Mouse (Mus musculus): Measurements from ENCODE around the gene Adgrg5. TPM values are rescaled to one million over a fixed set of nuclear protein-coding genes. Genes with fewer than 3 reads are reported as not detected.

The Adgrg5 gene
- polyA plus RNA-seq, 1 experiment, result not detected

DNA sequence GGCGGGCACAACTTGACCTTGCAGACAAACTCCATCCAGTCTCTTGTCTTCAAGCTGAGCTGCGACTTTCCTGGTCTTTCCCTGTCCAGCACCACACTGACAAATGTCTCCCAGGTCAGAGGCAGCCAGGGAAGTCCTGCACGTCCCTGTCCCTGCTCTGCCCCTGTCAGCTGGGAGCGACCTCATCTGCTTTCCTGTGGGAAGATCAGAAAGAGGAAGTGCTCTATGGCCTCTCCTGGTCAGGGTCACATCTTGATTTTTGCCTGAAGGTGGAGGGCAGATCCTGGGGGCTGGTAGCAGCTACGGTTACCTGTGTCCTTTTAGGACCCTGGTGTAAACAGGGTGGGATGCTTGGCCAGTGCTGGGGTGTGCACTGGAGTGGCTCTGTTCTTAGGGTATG lies 10.4 kb downstream of the Adgrg5 start:
- Histone ChIP-seq H3K36me3 (ENCODE audit: control insufficient read depth) (no peaks in the 10 kb centered on the region), H3K4me3 (replicated peaks) (no peak overlapping the region), H3K27me3 (ENCODE audit: control insufficient read depth) (peaks cover 3% of the 10 kb centered on the region; the same call in 1 of the 2 replicates), H3K4me1 (ENCODE audit: control insufficient read depth) (no peaks in the 10 kb centered on the region), H3K9me3 (ENCODE audit: control insufficient read depth, low read length) (no peaks in the 10 kb centered on the region)
- TF ChIP-seq GATA1 (IDR thresholded peaks at IDR 0.05; ENCODE audit: low read length) (no peak), TAL1 (IDR thresholded peaks at IDR 0.05; ENCODE audit: low read length) (no peak)

DNA sequence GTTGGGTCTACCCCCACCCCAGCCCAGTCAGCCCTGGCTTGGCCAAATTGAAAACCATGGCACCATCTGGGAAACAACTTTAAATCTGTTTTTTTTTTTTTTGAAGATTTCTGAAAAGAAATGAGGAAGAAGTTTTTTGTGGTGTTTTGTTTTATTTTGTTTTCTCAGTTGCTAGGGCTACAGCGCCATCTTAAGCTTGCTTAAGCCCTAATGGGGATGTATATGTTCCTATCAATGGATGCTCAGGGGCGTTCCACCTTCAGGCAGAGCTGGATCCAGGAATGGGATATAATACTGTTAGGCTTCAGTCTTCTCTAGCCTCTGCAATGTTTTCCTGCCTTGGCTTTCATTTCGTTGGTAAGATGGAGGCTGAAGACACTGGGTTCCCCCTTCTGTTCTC lies 11.7 kb downstream of the Adgrg5 start:
- Histone ChIP-seq H3K4me1 (ENCODE audit: control insufficient read depth) (no peaks in the 10 kb centered on the region), H3K4me3 (replicated peaks) (no peak overlapping the region), H3K9me3 (ENCODE audit: control insufficient read depth, low read length) (no peaks in the 10 kb centered on the region), H3K27me3 (ENCODE audit: control insufficient read depth) (peaks cover 3% of the 10 kb centered on the region; the same call in 1 of the 2 replicates), H3K36me3 (ENCODE audit: control insufficient read depth) (no peaks in the 10 kb centered on the region)
- no peak for TF ChIP-seq TAL1 (IDR thresholded peaks at IDR 0.05; ENCODE audit: low read length)

DNA sequence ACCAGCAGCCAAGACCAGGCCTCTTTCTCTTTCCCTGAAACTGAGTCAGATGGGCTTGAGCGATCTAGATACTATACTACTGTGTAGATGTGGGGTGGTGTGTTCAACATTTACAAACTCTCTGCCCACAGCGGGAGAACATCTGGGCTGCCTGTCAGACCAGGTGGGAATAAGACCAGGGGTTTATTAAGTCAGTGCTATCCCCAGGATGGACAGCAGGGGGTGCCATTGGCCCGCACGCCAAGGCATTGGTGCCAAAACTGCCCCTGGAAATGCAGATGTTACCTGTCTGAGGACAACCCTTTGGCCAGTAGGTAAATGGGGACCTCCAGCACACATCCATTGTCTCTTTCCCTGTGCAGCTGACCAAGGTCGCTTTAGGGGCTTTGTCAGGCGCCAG lies 19.1 kb downstream of the Adgrg5 start:
- H3K4me3 ChIP-seq (replicated peaks), result no peak overlapping the region
- no peaks in the 10 kb centered on the region for H3K9me3 ChIP-seq (ENCODE audit: control insufficient read depth, low read length)
- TF ChIP-seq TAL1 (IDR thresholded peaks at IDR 0.05; ENCODE audit: low read length), result no peak
- TF ChIP-seq GATA1 (IDR thresholded peaks at IDR 0.05; ENCODE audit: low read length), result no peak
- no peaks in the 10 kb centered on the region for H3K4me1 ChIP-seq (ENCODE audit: control insufficient read depth)
- H3K36me3 ChIP-seq (ENCODE audit: control insufficient read depth), result no peaks in the 10 kb centered on the region
- H3K27me3 ChIP-seq (ENCODE audit: control insufficient read depth), result peaks cover 20% of the 10 kb centered on the region

DNA sequence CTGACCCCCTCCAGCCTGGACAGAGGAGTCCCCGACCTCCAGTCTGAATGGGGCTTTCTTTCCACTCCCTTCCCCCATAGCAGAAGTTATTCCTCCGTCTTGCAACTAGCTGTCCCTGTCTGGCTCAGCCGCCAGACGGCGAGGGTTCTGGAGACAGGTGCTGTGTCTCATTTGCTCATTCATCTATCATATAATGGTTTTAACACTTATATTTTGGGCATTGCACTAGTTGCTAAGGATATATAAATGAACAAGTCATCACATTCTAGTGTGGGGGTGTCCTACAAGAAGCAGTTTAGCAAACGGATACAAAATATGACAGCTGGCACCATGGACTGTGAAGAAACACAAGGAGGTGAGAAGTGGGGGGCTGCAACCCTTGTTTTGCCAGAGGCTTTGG lies 21.7 kb downstream of the Adgrg5 start:
- peaks cover 6% of the 10 kb centered on the region for H3K4me1 ChIP-seq (ENCODE audit: control insufficient read depth)
- no peaks in the 10 kb centered on the region for H3K36me3 ChIP-seq (ENCODE audit: control insufficient read depth)
- H3K27me3 ChIP-seq (ENCODE audit: control insufficient read depth), result peaks cover 20% of the 10 kb centered on the region
- H3K4me3 ChIP-seq (replicated peaks), result no peak overlapping the region
- TF ChIP-seq TAL1 (IDR thresholded peaks at IDR 0.05; ENCODE audit: low read length), result no peak
- no peak for TF ChIP-seq GATA1 (IDR thresholded peaks at IDR 0.05; ENCODE audit: low read length)
- H3K9me3 ChIP-seq (ENCODE audit: control insufficient read depth, low read length), result no peaks in the 10 kb centered on the region

- H3K36me3 ChIP-seq (ENCODE audit: control insufficient read depth), result no peaks in the 10 kb centered on the region
- TF ChIP-seq GATA1 (IDR thresholded peaks at IDR 0.05; ENCODE audit: low read length), result no peak
- TF ChIP-seq TAL1 (IDR thresholded peaks at IDR 0.05; ENCODE audit: low read length), result no peak
- peaks cover 9% of the 10 kb centered on the region for H3K27me3 ChIP-seq (ENCODE audit: control insufficient read depth)
- H3K4me3 ChIP-seq (replicated peaks), result no peak overlapping the region
- peaks cover 17% of the 10 kb centered on the region for H3K4me1 ChIP-seq (ENCODE audit: control insufficient read depth)
- H3K9me3 ChIP-seq (ENCODE audit: control insufficient read depth, low read length), result no peaks in the 10 kb centered on the region
These were observed 24.9 kb downstream of the Adgrg5 start for GRCm38 (mm10) chr8:94948421-94948820.

DNA sequence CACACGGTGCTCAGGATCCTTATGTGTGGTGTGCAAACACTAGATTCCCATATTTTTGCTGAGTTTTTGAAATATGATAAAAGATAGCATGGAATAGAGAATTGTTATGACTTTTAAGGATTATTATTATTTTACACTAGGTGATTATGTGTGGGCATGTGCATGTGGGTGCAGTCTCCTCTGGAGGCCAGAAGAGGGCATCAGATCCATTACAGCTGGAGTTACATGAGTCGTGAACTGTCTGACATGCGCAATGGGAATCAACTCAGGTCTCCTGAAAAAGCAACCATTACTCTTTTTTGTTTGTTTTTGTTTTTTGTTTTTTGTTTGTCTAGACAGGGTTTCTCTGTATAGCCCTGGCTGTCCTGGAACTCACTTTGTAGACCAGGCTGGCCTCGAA lies 25.5 kb downstream of the Adgrg5 start:
- H3K36me3 ChIP-seq (ENCODE audit: control insufficient read depth), result no peaks in the 10 kb centered on the region
- peaks cover 23% of the 10 kb centered on the region for H3K4me1 ChIP-seq (ENCODE audit: control insufficient read depth)
- TF ChIP-seq TAL1 (IDR thresholded peaks at IDR 0.05; ENCODE audit: low read length) (no peak), GATA1 (IDR thresholded peaks at IDR 0.05; ENCODE audit: low read length) (no peak)
- peaks cover 9% of the 10 kb centered on the region for H3K27me3 ChIP-seq (ENCODE audit: control insufficient read depth)
- no peak overlapping the region for H3K4me3 ChIP-seq (replicated peaks)
- no peaks in the 10 kb centered on the region for H3K9me3 ChIP-seq (ENCODE audit: control insufficient read depth, low read length)

DNA sequence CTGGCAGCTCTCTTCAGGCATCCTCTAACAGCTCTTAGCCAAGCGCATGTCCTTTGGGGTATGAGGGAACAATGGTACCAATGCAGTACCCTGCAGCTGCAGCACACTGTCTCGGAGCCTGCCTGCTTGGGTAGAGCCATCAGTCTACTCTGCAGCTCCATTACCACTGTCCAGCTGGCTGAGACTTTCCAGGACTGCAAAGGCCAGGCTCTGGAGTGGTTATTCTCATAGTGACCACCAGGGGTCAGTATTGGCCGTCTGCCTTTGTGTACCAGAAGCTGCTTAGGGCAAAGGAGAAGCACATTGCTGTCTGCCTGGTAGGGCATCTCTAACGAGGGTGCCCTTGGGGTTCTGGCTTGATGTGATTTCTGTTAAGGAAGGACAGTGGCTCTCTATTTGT lies 26.6 kb downstream of the Adgrg5 start:
- H3K27me3 ChIP-seq (ENCODE audit: control insufficient read depth), result peaks cover 8% of the 10 kb centered on the region
- no peak overlapping the region for H3K4me3 ChIP-seq (replicated peaks)
- no peak for TF ChIP-seq GATA1 (IDR thresholded peaks at IDR 0.05; ENCODE audit: low read length)
- no peak for TF ChIP-seq TAL1 (IDR thresholded peaks at IDR 0.05; ENCODE audit: low read length)
- H3K36me3 ChIP-seq (ENCODE audit: control insufficient read depth), result no peaks in the 10 kb centered on the region
- H3K9me3 ChIP-seq (ENCODE audit: control insufficient read depth, low read length), result no peaks in the 10 kb centered on the region
- peaks cover 32% of the 10 kb centered on the region for H3K4me1 ChIP-seq (ENCODE audit: control insufficient read depth)

DNA sequence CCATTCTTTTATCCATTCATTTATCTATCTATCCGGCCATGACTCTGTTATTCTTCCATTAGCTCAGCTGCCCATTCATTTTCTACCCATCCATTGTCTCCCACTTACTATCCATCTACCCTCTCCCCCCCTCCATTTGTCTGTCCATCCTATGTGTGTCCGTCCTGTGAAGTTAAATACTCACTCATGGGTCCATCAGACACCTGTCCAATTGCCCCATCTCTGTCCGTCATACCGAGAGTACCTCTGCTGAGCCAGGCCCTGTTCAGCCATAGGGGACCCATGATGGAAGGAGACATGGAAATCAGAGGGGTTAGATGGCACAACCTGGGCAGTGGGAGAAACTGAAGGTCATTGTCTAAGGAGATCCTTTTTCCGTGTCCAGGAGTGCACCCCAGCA lies 27.0 kb downstream of the Adgrg5 start:
- Histone ChIP-seq H3K36me3 (ENCODE audit: control insufficient read depth) (no peaks in the 10 kb centered on the region), H3K4me3 (replicated peaks) (no peak overlapping the region), H3K27me3 (ENCODE audit: control insufficient read depth) (peaks cover 5% of the 10 kb centered on the region), H3K4me1 (ENCODE audit: control insufficient read depth) (peaks cover 36% of the 10 kb centered on the region), H3K9me3 (ENCODE audit: control insufficient read depth, low read length) (no peaks in the 10 kb centered on the region)
- no peak for TF ChIP-seq TAL1 (IDR thresholded peaks at IDR 0.05; ENCODE audit: low read length)
- TF ChIP-seq GATA1 (IDR thresholded peaks at IDR 0.05; ENCODE audit: low read length), result no peak

GRCm38 (mm10) chr8:94952086-94952485 lies 28.6 kb downstream of the Adgrg5 start:
- H3K36me3 ChIP-seq (ENCODE audit: control insufficient read depth), result no peaks in the 10 kb centered on the region
- H3K27me3 ChIP-seq (ENCODE audit: control insufficient read depth), result no peaks in the 10 kb centered on the region
- TF ChIP-seq GATA1 (IDR thresholded peaks at IDR 0.05; ENCODE audit: low read length), result no peak
- no peak for TF ChIP-seq TAL1 (IDR thresholded peaks at IDR 0.05; ENCODE audit: low read length)
- no peaks in the 10 kb centered on the region for H3K9me3 ChIP-seq (ENCODE audit: control insufficient read depth, low read length)
- H3K4me3 ChIP-seq (replicated peaks), result no peak overlapping the region
- H3K4me1 ChIP-seq (ENCODE audit: control insufficient read depth), result peaks cover 43% of the 10 kb centered on the region

GRCm38 (mm10) chr8:94953624-94954367 lies 30.3 kb downstream of the Adgrg5 start:
- Histone ChIP-seq H3K4me1 (ENCODE audit: control insufficient read depth) (peaks cover 43% of the 10 kb centered on the region), H3K4me3 (replicated peaks) (no peak overlapping the region), H3K36me3 (ENCODE audit: control insufficient read depth) (no peaks in the 10 kb centered on the region), H3K9me3 (ENCODE audit: control insufficient read depth, low read length) (no peaks in the 10 kb centered on the region), H3K27me3 (ENCODE audit: control insufficient read depth) (no peaks in the 10 kb centered on the region)
- TF ChIP-seq GATA1 (IDR thresholded peaks at IDR 0.05; ENCODE audit: low read length), result no peak
- no peak for TF ChIP-seq TAL1 (IDR thresholded peaks at IDR 0.05; ENCODE audit: low read length)
